Mouse (Mus musculus): ENCODE measurements around the gene Timeless.
"Not testable (repeated sequence)": the region's sequence is repeated elsewhere in the genome, so short reads cannot be mapped to it uniquely, and the experiment has no call there.

Gene Timeless

GRCm38 (mm10) chr10:128214112-128214511, 17.8 kb upstream of the Timeless start:
- not testable (repeated sequence) for DNase-seq

DNA sequence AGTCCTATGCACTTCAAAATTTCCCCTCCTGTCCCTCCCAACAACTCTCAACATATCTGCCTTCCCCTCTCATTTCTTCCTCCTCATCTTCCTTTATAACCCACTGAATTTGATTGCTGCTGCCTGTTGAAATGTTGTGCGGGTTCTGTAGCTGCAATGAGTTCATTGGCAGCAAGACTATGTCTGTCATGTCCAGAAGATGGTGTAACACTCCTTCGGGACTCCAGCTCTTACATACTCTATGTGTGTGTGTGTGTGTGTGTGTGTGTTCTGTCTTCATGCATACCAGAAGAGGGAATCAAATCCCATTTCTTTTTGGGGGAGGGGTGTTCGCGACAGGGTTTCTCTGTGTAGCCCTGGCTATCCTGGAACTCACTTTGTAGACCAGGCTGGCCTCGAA, 16.9 kb upstream of the Timeless start:
- no peak for DNase-seq

GRCm38 (mm10) chr10:128218387-128219117, 13.3 kb upstream of the Timeless start:
- DNase-seq: no peak

GRCm38 (mm10) chr10:128221533-128222286, 10.2 kb upstream of the Timeless start:
- no peak for DNase-seq

GRCm38 (mm10) chr10:128225064-128225463, 6.8 kb upstream of the Timeless start:
- DNase-seq: no peak

DNA sequence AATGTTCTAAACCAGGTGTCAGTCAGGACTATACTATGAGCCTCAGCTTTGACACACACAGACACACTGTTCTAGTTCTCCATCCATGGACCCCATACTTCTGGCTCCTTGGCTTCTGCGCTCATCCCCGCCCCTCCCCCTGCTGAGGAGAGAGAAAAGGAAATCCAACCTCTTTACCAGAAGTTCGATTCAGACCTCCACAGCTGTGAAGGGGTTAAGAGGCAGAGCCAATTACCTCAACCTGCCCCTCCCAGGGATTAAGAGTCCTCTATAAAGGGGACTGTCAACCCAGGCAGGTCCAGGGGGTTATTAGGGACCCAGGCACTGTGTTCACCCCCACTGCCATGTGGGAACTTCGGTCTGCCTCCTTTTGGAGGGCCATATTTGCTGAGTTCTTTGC, 6.3 kb upstream of the Timeless start, which contains the start of gene Mip:
Gene Mip, plus strand, starts transcription at position 301 of the 400 bp plus-strand sequence.
- DNase-seq: no peak

DNA sequence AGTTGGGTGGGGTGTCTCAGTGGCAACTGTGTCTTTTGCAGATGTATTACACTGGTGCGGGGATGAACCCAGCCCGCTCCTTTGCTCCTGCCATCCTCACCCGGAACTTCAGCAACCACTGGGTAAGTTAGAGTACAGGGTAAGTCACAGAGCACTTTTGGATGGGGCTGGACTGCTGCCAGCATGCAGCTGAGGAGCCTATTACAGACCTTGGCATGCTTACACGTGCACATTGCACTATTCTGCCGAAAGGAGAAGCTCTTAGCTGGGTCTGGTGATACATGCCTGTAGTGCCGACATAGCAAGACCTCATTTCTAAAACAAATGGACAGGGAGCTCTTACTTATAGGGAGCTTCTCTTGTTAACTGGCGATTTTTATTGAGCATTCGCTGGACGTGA, 4.3 kb upstream of the Timeless start:
- no peak for DNase-seq

DNA sequence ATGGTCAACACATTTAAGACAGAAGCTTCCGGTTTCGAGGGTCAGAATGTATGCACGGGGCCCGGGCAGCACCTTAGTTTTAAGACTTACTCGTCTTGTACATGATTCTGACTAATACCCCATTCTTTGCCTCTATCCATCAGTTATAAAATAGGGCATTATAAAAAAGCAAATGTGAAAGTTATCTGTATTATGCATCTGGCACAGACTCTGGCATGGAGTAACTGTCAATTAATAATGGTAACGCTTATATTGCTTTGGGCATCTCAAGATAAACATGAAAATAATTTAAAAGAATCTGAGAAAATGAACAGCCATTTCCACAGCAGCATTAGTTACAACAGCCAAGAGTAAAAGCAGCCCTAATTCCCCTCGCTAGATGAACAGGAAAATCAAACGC, 3.9 kb upstream of the Timeless start:
- no peak for DNase-seq

DNA sequence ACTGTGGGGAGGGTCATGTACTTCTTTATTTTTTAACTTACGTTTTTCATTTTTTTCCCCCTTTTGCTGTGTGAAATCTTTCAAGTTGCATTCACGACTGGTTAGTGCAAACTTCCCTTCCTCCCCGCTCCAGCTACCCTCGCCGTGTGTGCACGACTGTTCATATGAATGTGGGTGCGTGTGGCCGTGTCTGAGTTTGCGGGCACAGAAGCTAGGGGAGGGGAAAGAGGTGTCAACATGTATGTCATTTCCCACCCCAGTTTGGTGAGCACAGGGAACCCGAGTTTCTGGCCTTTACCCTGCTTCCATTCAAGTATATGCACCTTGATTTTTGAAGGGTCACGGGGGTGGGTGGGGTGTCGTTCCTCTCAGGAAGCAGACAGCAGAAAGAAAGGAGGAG, 1.3 kb upstream of the Timeless start:
- no peak for DNase-seq

- no peak for DNase-seq
These were observed 719 bp upstream of the Timeless start for GRCm38 (mm10) chr10:128231146-128231545.

GRCm38 (mm10) chr10:128232420-128232985, 638 bp downstream of the Timeless start:
- DNase-seq: peak in 1 of 2 experiments; percentile 41

GRCm38 (mm10) chr10:128236321-128236720, 4.5 kb downstream of the Timeless start:
- DNase-seq: no peak

DNA sequence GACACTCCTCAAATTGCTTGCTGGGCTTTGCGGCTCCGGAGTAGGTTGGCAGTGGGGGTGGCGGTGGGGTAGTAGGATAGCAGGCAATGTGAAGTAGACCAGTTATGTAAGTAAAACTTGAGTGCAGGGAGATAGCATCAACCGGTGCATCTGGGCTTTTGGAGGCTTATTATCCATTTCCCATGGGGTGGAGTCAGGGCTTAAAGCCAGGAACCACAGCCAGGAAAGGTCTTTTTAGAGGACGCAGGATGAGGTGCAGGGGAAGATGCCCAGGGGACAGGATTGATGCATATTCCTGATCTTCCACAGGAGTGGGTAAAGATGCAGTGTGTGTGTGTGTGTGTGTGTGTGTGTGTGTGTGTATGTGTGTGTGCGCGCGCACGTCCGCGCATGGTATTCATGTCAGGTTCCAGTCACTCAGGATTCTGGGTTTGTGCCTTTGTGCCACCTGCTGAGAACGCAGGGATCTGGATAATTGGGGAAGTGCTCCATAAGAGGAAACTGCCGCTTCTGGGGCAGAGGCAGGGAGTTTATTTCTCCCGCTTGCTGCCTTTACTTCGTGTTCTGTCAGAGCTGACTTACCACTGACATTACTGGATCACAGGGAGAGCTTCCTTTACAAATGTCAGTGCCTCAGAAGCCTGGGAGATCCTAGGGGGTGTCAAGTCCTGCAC, 6.1 kb downstream of the Timeless start:
- DNase-seq: no peak

DNA sequence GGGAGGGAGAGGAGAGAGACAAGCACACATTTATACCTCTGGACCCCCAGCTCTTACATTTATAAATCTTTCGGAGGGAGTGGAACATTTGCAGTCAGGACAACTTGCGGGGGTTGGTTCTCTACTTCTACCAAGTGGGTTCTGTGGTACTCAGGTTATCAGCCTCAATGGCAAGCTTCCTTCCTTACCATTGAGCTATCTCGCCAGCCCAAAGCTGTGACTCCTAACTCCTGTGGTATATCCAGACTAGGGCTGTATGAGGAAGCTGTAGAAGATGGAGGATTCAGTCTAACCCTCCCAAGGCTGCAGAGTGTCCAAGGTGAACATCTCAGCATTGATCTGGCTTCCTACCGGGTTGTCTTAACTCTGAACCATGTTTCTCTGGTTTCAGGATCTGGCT, 7.3 kb downstream of the Timeless start:
- no peak for DNase-seq

DNA sequence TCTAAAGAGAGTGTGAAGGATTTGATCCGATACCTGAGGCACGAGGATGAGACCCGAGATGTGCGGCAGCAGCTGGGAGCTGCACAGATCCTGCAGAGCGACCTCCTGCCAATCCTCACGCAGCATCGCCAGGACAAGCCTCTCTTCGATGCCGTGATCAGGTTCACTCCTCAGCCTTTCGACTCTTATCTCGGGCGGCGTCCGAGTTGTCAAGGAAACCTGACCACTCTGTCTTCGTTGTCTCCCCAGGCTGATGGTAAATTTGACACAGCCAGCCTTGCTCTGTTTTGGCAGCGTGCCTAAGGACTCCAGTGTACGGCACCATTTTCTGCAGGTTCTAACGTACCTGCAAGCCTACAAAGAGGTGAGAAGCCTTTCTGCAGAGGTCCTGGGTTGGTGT, 8.3 kb downstream of the Timeless start:
- DNase-seq: no peak

GRCm38 (mm10) chr10:128243252-128243651, 11.4 kb downstream of the Timeless start:
- DNase-seq: no peak

DNA sequence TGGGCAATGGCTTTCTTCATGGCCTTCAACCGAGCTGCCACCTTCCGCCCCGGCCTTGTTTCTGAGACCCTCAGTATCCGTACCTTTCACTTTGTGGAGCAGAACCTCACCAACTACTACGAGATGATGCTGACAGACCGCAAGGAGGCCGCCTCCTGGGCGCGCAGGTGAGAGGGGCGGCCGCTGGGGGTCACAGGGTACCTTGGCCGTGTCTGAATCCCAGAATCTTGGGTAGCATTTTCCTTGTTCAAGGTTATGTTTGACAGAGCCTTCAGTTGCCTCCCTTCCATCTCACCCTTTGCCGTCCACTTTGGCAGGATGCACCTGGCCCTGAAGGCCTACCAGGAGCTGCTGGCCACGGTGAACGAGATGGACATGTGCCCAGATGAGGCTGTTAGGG, 12.3 kb downstream of the Timeless start:
- no peak for DNase-seq

DNA sequence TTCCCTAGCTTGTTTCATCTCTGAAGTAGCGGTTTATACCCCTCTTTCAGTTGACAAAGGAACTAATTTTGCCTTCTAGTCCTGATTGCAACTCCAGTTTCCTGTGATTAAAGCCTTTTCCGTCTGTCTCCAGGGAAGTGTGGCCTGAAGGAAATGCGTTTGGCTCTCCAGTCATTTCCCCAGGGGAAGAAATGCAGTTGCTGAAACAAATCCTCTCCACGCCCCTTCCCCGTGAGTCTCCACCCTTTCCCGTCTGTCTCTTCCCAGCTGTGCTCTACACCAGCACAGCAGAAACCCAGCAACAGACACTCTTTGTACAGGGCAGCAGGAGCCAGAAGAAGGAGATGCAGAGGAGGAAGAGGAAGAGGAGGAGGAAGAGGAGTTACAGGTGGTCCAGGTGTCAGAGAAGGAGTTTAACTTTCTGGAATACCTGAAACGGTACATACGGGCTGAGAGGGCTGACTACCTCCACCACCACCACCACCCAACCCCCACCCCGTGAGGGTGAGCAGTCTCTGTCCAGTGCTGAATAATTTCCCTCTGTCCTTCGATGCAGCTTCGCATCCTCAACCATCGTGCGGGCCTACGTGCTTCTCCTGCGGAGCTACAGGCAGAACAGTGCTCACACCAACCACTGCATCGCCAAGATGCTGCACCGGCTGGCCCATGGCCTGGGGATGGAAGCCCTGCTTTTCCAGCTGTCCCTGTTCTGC, 15.3 kb downstream of the Timeless start:
- no peak for DNase-seq

DNA sequence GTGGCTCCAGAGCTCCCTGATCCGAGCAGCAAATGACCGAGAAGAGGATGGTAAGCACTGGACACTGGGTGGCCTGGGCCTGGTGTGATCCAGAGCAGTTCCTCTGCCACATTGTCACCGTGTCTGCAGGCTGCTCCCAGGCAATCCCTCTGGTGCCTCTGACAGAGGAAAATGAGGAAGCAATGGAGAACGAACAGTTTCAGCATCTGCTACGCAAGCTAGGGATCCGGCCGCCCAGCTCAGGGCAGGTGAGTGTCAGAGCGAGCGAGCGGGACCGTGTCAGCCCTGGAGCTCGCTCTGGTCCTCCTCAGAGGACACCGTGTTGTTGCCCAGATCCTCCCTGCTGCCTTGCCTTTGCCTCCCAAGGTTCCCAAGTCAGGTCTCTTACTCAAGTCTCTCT, 18.7 kb downstream of the Timeless start:
- DNase-seq: no peak

DNA sequence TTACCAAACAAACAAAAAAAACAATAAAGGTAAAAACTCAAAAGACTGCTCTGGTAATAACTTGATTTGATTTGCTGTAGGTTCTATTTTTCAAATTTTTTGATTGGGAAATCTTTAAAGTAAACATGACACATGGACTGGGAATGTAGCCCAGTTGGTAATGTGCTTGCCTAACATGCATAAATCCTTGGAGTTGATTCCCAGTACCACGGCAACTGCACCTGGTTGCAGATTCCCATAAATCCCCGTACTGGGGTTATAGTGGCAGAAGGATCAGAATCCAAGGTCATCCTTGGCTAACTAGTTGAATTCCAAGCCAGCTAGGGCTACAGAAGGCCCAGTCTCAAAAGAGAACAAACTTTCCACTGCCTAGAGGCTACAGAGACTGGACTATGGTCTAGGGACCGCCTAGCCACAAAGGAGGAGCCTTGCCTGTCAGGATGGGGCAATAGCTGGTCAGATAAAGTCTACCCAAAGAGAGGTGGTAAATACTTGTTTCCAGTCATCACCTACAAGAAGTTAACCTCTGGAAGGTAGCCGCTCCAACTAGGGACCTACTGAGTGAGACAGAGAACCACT, 21.9 kb downstream of the Timeless start, which contains the start of gene Apon:
Gene Apon, plus strand, starts transcription at position 420 of the 579 bp plus-strand sequence.
- DNase-seq: no peak

DNA sequence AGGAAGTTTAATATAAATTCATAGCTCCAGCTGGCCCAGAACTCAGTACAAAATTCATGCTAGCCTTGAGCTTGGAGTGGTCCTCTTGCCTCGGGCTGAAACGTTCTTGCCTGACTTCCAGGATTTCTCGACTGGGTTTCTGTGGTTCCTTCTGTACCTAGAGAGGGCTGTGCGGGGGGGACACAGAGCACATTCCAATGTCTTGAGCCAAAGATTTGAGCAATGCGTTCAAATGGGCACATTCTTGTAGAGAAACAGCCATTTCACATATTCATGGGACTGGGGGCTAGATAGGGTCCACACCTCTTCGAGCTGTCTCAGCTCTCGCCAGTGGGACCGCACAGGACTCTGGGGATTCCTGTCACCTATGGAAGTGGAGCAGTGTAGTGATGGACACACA, 24.1 kb downstream of the Timeless start:
- no peak for DNase-seq

DNA sequence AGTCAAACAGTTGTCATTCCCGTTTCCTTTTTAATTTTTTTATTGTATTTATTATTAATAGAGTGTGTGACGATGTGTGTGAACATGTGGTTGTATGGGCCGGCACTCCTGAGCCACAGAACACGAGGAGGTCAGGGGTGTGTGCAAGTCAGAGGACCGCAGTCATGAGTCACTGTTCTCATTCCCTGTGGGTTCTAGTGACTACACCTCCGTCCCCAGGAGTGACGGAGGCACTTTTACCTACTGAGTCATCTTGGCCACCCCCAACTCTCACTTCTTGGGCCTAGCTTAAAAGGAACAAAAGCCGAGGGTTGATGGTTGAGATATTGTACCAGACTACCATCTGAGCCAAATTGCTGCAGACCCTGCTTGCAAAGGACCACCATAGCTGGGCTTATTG, 24.5 kb downstream of the Timeless start:
- no peak for DNase-seq

Measured in spleen, adult 18-20 months (tissue).